Mouse (Mus musculus) liver, postnatal 0 days (tissue): ENCODE measurements at regions not wholly inside any gene's neighbourhood (a gene's known extent, or its start where the extent isn't known, plus 50 kb on each side); places are given as distances from the start of the nearest gene placed in this dataset.

Source experiments
- CTCF ChIP-seq: sonication (generic); IDR thresholded peaks from 2 replicates; pipeline ENCODE4 v1.5.1; 2016; ENCODE audit warnings: antibody characterized with exemption, low read depth
- EP300 ChIP-seq: IDR thresholded peaks from 2 replicates; pipeline ENCODE4 v1.6.1; 2016; ENCODE audit warnings: antibody characterized with exemption, low read depth, mild to moderate bottlenecking

DNA sequence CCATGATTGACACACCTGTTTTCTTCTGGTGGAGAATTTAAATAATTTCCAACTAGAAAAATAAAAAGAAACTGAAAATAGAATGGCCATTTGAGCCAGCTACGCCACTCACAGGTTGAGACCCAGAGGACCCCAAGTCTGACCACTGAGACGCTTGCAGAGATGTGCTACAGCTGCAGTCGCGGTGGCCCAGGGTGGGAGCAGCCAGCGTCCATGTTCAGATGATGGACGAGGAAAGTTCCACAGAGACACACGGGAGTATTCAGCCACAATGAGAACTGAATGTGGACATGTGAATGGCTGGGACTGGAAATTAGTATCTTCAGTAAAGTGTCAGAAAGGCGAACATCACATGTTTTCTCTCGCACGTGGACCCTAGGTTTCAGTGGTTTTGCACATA is 155.1 kb upstream of the Stt3b start:
- no peak for TF ChIP-seq CTCF
- no peak for TF ChIP-seq EP300
